ENCODE assay signal across 8 mouse cellular contexts in the genomic region with DNA sequence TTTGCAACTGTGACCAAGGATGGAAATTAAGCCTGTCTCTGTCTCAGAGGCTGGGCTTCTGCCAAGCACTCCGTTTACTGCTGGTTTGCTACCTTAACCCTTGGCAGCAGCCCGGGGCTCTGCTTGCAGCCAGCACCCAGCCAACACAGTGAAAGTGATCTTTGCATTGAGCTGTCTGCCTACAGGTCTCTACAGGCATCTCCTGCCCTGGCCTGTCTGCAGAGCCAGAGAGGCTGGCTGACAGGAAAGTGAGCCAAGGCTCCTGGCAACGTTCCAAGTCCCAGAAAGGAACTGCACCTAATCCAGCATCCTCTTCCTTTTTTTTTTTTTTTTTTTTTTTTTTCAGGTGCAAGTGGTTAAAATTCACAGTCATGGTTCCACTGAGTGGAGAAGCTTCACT.
DNase-seq lines count a peak whose midpoint lies in the region; ATAC-seq and TF ChIP-seq lines count a peak whose summit lies in the region.

No protein-coding gene starts in this region.

- no peak overlapping the region for H3K27ac ChIP-seq in midbrain, embryonic 12.5 days (replicated peaks)
- no peak overlapping the region for H3K27ac ChIP-seq in midbrain, embryonic 10.5 days (replicated peaks)
- peak overlapping the region; percentile 48; the same call in 1 of the 2 replicates for H3K27ac ChIP-seq in hindbrain, postnatal 0 days
- H3K27ac ChIP-seq in limb, embryonic 11.5 days (replicated peaks; ENCODE audit: low read depth, low read length) = no peak overlapping the region
- H3K27ac ChIP-seq in neural tube, embryonic 15.5 days (replicated peaks) = peak overlapping the region; percentile 54

- H3K36me3 ChIP-seq in midbrain, embryonic 12.5 days = no peaks in the 10 kb centered on the region
- H3K36me3 ChIP-seq in midbrain, embryonic 10.5 days = no peaks in the 10 kb centered on the region
- H3K36me3 ChIP-seq in hindbrain, postnatal 0 days (ENCODE audit: insufficient read depth, low read length) = no peaks in the 10 kb centered on the region
- H3K36me3 ChIP-seq in limb, embryonic 11.5 days (ENCODE audit: control insufficient read depth, insufficient read depth, low read length) = no peaks in the 10 kb centered on the region
- H3K36me3 ChIP-seq in neural tube, embryonic 15.5 days = no peaks in the 10 kb centered on the region

- no peaks in the 10 kb centered on the region for H3K9me3 ChIP-seq in midbrain, embryonic 12.5 days
- no peaks in the 10 kb centered on the region for H3K9me3 ChIP-seq in midbrain, embryonic 10.5 days (replicated peaks)
- no peaks in the 10 kb centered on the region for H3K9me3 ChIP-seq in hindbrain, postnatal 0 days (ENCODE audit: low read length)
- no peaks in the 10 kb centered on the region for H3K9me3 ChIP-seq in limb, embryonic 11.5 days (ENCODE audit: control insufficient read depth, low read length)
- no peaks in the 10 kb centered on the region for H3K9me3 ChIP-seq in neural tube, embryonic 15.5 days (replicated peaks)

- H3K9ac ChIP-seq in midbrain, embryonic 12.5 days (replicated peaks) = no peak overlapping the region; the same call in 1 of the 2 replicates
- no peak overlapping the region for H3K9ac ChIP-seq in hindbrain, postnatal 0 days (replicated peaks; ENCODE audit: low read length)
- H3K9ac ChIP-seq in limb, embryonic 11.5 days (ENCODE audit: low read length) = no peak overlapping the region
- H3K9ac ChIP-seq in neural tube, embryonic 15.5 days (replicated peaks) = no peak overlapping the region

- no peak for DNase-seq in midbrain, embryonic 10.5 days (ENCODE audit: low spot score)
- peak; percentile 64 for DNase-seq in cerebellum, adult 8-10 months
- DNase-seq in gastrocnemius, postnatal 10 days = peak; percentile 59
- peak; percentile 79 for DNase-seq in hindbrain, postnatal 0 days (ENCODE audit: low spot score)
- peak; percentile 71 for DNase-seq in limb, embryonic 11.5 days (ENCODE audit: low spot score)
- DNase-seq in urinary bladder, adult 2 months (ENCODE audit: low spot score) = peak; percentile 79

- no peak for TF ChIP-seq CTCF in hindbrain, postnatal 0 days (IDR thresholded peaks at IDR 0.05; ENCODE audit: low read depth)

- WGBS in midbrain, embryonic 12.5 days = 45% methylated on average over 3 of the region's 3 CpGs
- 53% methylated on average over 3 of the region's 3 CpGs for WGBS in midbrain, embryonic 10.5 days
- 16% methylated on average over 3 of the region's 3 CpGs for WGBS in hindbrain, postnatal 0 days
- WGBS in limb, embryonic 11.5 days = 42% methylated on average over 3 of the region's 3 CpGs
- 24% methylated on average over 3 of the region's 3 CpGs for WGBS in neural tube, embryonic 15.5 days

- H3K4me1 ChIP-seq in midbrain, embryonic 12.5 days = peaks cover 8% of the 10 kb centered on the region; the same call in 1 of the 2 replicates
- H3K4me1 ChIP-seq in midbrain, embryonic 10.5 days = peaks cover 12% of the 10 kb centered on the region
- H3K4me1 ChIP-seq in hindbrain, postnatal 0 days (ENCODE audit: insufficient read depth, low read length) = peaks cover 9% of the 10 kb centered on the region
- H3K4me1 ChIP-seq in limb, embryonic 11.5 days (ENCODE audit: control insufficient read depth, insufficient read depth, low read length) = peaks cover 9% of the 10 kb centered on the region
- H3K4me1 ChIP-seq in neural tube, embryonic 15.5 days = peaks cover 16% of the 10 kb centered on the region

- peak; percentile 60; the same call in 1 of the 2 replicates for ATAC-seq in midbrain, embryonic 12.5 days (ENCODE audit: low FRiP score, low read depth)
- ATAC-seq in hindbrain, postnatal 0 days = peak; percentile 75
- ATAC-seq in limb, embryonic 11.5 days (ENCODE audit: insufficient number of reproducible peaks, low FRiP score, low TSS enrichment, low read depth) = no peak
- ATAC-seq in neural tube, embryonic 15.5 days (ENCODE audit: low FRiP score) = peak; percentile 43; the same call in 1 of the 2 replicates

- H3K4me3 ChIP-seq in midbrain, embryonic 12.5 days = no peak overlapping the region
- no peak overlapping the region for H3K4me3 ChIP-seq in midbrain, embryonic 10.5 days
- no peak overlapping the region for H3K4me3 ChIP-seq in hindbrain, postnatal 0 days (ENCODE audit: low read length)
- no peak overlapping the region for H3K4me3 ChIP-seq in limb, embryonic 11.5 days (ENCODE audit: low read depth, low read length)
- no peak overlapping the region for H3K4me3 ChIP-seq in neural tube, embryonic 15.5 days (replicated peaks)

- no peak overlapping the region for H3K4me2 ChIP-seq in midbrain, embryonic 12.5 days (replicated peaks)
- no peak overlapping the region for H3K4me2 ChIP-seq in hindbrain, postnatal 0 days (ENCODE audit: low read depth, low read length)
- no peak overlapping the region for H3K4me2 ChIP-seq in limb, embryonic 11.5 days (ENCODE audit: low read depth, severe bottlenecking)
- no peak overlapping the region for H3K4me2 ChIP-seq in neural tube, embryonic 15.5 days

- no peaks in the 10 kb centered on the region; the same call in 1 of the 2 replicates for H3K27me3 ChIP-seq in midbrain, embryonic 12.5 days
- H3K27me3 ChIP-seq in midbrain, embryonic 10.5 days (ENCODE audit: low read depth, poor library complexity, severe bottlenecking) = no peaks in the 10 kb centered on the region
- no peaks in the 10 kb centered on the region for H3K27me3 ChIP-seq in hindbrain, postnatal 0 days (ENCODE audit: insufficient read depth, low read length)
- H3K27me3 ChIP-seq in limb, embryonic 11.5 days (ENCODE audit: control insufficient read depth, insufficient read depth, low read length) = no peaks in the 10 kb centered on the region
- no peaks in the 10 kb centered on the region for H3K27me3 ChIP-seq in neural tube, embryonic 15.5 days (replicated peaks)

Comparison
In these comparisons a context has a peak if more than half of its experiments do, and no peak if none do; other contexts are left out.
1. H3K27ac ChIP-seq: peak in hindbrain, postnatal 0 days (single experiment) and neural tube, embryonic 15.5 days (single experiment); none in midbrain, embryonic 12.5 days (single experiment), midbrain, embryonic 10.5 days (single experiment) and limb, embryonic 11.5 days (single experiment).